Mouse (Mus musculus) T-helper 1 cell (primary cell): ENCODE results near the gene Smyd2.

ENCODE experiments used
- in situ Hi-C: fragments of 300-600 bp; cut with MboI, MseI; formaldehyde crosslinking; loops from one replicate; pipeline ENCODE4 v1.15.1; 2025; ENCODE audit warnings: high pct_unique_total_duplicates

The Smyd2 gene

DNA sequence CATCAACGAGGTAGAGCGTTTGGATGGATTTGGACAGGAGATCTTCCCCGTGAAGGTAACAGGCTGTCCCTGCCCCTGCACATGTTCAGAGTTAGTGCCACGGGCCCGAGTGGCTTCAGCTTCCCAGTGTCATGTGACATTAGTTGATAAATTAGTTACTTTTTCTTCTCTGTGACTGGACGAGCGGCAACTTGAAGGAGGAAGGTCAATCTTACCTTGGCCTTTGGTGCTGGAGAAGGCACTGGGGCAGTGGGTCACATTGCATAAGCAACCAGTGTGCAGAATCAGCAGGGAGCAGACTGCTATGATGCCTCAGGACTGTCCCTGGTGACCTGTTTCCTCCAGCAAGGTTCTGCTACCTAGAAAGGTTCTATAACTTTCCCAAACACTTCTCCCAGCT, 88.8 kb downstream of the Smyd2 start:
- in situ Hi-C loops, result no loop called here

DNA sequence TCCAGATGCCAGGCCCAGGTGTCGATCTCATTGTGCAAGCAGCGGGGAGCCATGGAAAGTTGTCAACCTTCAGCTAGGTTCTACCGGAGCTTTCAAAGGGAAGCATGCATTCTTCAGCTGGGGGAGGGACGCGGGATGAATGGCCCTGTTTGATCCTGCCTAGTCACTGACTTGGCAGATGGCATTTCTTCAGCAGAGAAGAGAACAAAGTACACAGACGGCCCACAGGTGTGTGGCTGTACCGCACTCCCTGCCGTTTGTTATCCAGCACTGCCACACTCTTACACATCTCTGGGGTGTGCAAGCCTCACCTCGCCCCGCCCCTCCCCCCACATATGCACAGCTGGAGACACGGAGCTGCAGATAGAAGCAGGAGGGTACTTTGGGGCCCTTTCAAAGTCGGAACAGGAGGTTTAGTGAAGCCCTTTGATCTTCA, 91.3 kb downstream of the Smyd2 start:
- in situ Hi-C loops, result no loop called here
